9 mouse cellular contexts compared by ENCODE assay signal in the genomic region with DNA sequence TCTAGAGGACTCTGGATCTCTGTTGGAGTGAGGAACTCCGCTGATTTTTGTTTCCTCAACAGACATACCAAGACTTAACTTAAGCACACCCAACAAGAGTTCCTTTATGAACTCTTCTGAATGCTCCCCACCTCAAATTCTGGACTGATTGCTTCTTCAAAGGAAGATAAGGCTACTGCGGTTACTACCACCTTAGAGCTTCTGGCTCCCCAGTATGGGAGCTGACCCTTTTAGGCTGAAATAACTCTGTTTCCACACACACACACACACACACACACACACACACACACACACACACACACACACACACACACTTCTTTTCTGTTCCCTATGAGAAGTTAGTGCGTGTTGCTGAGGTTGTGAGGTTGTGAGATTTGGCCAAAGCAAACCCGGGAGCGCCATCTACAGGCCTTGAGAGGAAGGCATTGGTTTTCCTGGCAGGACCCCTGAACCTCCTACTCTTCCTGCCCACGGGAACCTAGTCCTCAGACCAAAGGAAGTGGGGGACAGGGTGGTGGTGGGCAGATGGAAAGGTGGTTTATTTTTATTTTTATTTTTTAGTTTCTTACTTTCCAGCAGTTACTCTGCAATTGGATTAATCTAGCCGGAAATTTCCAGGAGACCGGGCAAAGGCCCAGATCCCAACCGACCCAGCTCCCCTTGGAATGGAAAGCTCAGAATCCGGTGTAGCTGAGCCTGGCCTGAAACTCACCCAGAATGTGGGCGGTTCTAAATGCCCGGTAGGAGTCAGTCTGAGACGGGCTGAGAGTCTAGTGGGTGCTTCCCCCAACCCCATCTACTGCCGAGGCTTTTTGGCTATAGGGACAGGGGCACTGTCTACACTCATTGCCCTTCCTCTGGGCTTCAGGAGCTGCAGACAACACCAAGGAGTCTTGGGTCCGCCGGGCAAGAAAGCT. TPM values are rescaled to one million over a fixed set of nuclear protein-coding genes. Genes with fewer than 3 reads are reported as not detected.
A peak's percentile ranks its signal among the peaks of the same experiment; 100 is the strongest.
DNase-seq lines count a peak whose midpoint lies in the region; ATAC-seq and TF ChIP-seq lines count a peak whose summit lies in the region.
"Had no signal": no experiment of that assay in that cellular context is flagged by ENCODE, and none has a peak within 500 bp of the region (broad histone marks: within the 10 kb centered on the region; RNA-seq: fewer than 3 reads in every experiment).

No protein-coding gene starts in this region.

- no peaks in the 10 kb centered on the region for H3K9me3 ChIP-seq in liver, embryonic 11.5 days (ENCODE audit: control insufficient read depth, low read length)
- H3K9me3 ChIP-seq in embryonic facial prominence, embryonic 14.5 days (ENCODE audit: control insufficient read depth, low read length), result no peaks in the 10 kb centered on the region
- H3K9me3 ChIP-seq in hindbrain, postnatal 0 days (ENCODE audit: low read length), result no peaks in the 10 kb centered on the region
- H3K9me3 ChIP-seq in stomach, postnatal 0 days (ENCODE audit: control insufficient read depth, low read length), result no peaks in the 10 kb centered on the region
- H3K9me3 ChIP-seq: embryonic facial prominence, embryonic 15.5 days; megakaryocyte, embryonic 14.5 days had no signal

- peak; percentile 47 for DNase-seq in liver, adult 2 months (ENCODE audit: extremely low read depth, low read depth, low spot score)
- no peak for DNase-seq in liver, embryonic 11.5 days (ENCODE audit: low spot score)
- DNase-seq in adrenal gland, postnatal 10 days, result peak; percentile 66
- DNase-seq in embryonic facial prominence, embryonic 14.5 days (ENCODE audit: low spot score), result peak; percentile 67
- DNase-seq in hindbrain, postnatal 0 days (ENCODE audit: low spot score), result peak; percentile 86
- peak; percentile 23 for DNase-seq in lung, adult 18-20 months
- no peak for DNase-seq in stomach, postnatal 0 days (ENCODE audit: low spot score)

- H3K4me2 ChIP-seq in liver, embryonic 11.5 days, result no peak overlapping the region
- H3K4me2 ChIP-seq in embryonic facial prominence, embryonic 14.5 days (ENCODE audit: low read depth, low read length), result no peak overlapping the region
- peak overlapping the region; percentile 54 for H3K4me2 ChIP-seq in hindbrain, postnatal 0 days (ENCODE audit: low read depth, low read length)
- no peak overlapping the region for H3K4me2 ChIP-seq in stomach, postnatal 0 days (replicated peaks; ENCODE audit: low read depth)

- 4% methylated on average over 16 of the region's 16 CpGs for WGBS in liver, adult 2 months
- WGBS in liver, embryonic 11.5 days, result 4% methylated on average over 16 of the region's 16 CpGs
- under 1% methylated on average over 16 of the region's 16 CpGs for WGBS in embryonic facial prominence, embryonic 14.5 days
- WGBS in hindbrain, postnatal 0 days, result 3% methylated on average over 16 of the region's 16 CpGs
- 1% methylated on average over 16 of the region's 16 CpGs for WGBS in stomach, postnatal 0 days

- H3K9ac ChIP-seq in liver, adult 2 months (ENCODE audit: low read depth, low read length), result no peak overlapping the region
- H3K9ac ChIP-seq in liver, embryonic 11.5 days (ENCODE audit: low read depth, low read length), result no peak overlapping the region
- no peak overlapping the region for H3K9ac ChIP-seq in embryonic facial prominence, embryonic 14.5 days (ENCODE audit: low read depth, low read length)
- no peak overlapping the region for H3K9ac ChIP-seq in hindbrain, postnatal 0 days (replicated peaks; ENCODE audit: low read length)
- no peak overlapping the region for H3K9ac ChIP-seq in stomach, postnatal 0 days (ENCODE audit: low read length)
- H3K9ac ChIP-seq: embryonic facial prominence, embryonic 15.5 days had no signal

- H3K27ac ChIP-seq in liver, adult 2 months (replicated peaks; ENCODE audit: insufficient read depth, low read depth, low read length), result no peak overlapping the region
- no peak overlapping the region for H3K27ac ChIP-seq in liver, embryonic 11.5 days (ENCODE audit: low read depth, low read length)
- no peak overlapping the region for H3K27ac ChIP-seq in embryonic facial prominence, embryonic 14.5 days (replicated peaks; ENCODE audit: low read depth, low read length)
- H3K27ac ChIP-seq in hindbrain, postnatal 0 days, result peak overlapping the region; percentile 51; the same call in 1 of the 2 replicates
- H3K27ac ChIP-seq in stomach, postnatal 0 days (replicated peaks), result no peak overlapping the region
- H3K27ac ChIP-seq: embryonic facial prominence, embryonic 15.5 days had no signal

- TF ChIP-seq EP300 in stomach, postnatal 0 days (optimal IDR thresholded peaks at IDR 0.05), result no peak

- no peaks in the 10 kb centered on the region for H3K79me2 ChIP-seq in liver, adult 2 months (ENCODE audit: control insufficient read depth, insufficient read depth, low read length)

- no peak overlapping the region for H3K4me3 ChIP-seq in liver, adult 2 months (ENCODE audit: insufficient read depth, low read depth, low read length)
- no peak overlapping the region for H3K4me3 ChIP-seq in liver, embryonic 11.5 days (ENCODE audit: low read depth, low read length)
- peak overlapping the region; percentile 37; the same call in 1 of the 2 replicates for H3K4me3 ChIP-seq in embryonic facial prominence, embryonic 14.5 days (ENCODE audit: low read depth, low read length)
- 0 out of 2 replicates have a peak overlapping the region, but pooled peaks have one; percentile 39 for H3K4me3 ChIP-seq in hindbrain, postnatal 0 days (ENCODE audit: low read length)
- no peak overlapping the region for H3K4me3 ChIP-seq in stomach, postnatal 0 days (ENCODE audit: low read depth, low read length)

- peaks cover 54% of the 10 kb centered on the region for H3K27me3 ChIP-seq in liver, adult 2 months (ENCODE audit: control insufficient read depth, insufficient read depth, low read length)
- peaks cover 99% of the 10 kb centered on the region for H3K27me3 ChIP-seq in liver, embryonic 11.5 days (replicated peaks; ENCODE audit: control insufficient read depth, insufficient read depth, low read length)
- peaks cover 99% of the 10 kb centered on the region for H3K27me3 ChIP-seq in embryonic facial prominence, embryonic 14.5 days (replicated peaks; ENCODE audit: control insufficient read depth, insufficient read depth, low read length)
- peaks cover 73% of the 10 kb centered on the region for H3K27me3 ChIP-seq in hindbrain, postnatal 0 days (ENCODE audit: insufficient read depth, low read length)
- H3K27me3 ChIP-seq in stomach, postnatal 0 days (ENCODE audit: control insufficient read depth, insufficient read depth, low read length), result peaks cover 51% of the 10 kb centered on the region

- no peaks in the 10 kb centered on the region for H3K4me1 ChIP-seq in liver, adult 2 months (ENCODE audit: control insufficient read depth, insufficient read depth, low read length)
- H3K4me1 ChIP-seq in liver, embryonic 11.5 days (replicated peaks; ENCODE audit: control insufficient read depth, insufficient read depth, low read length), result peaks cover 6% of the 10 kb centered on the region
- peaks cover 6% of the 10 kb centered on the region; the same call in 1 of the 2 replicates for H3K4me1 ChIP-seq in embryonic facial prominence, embryonic 14.5 days (ENCODE audit: control insufficient read depth, insufficient read depth, low read length)
- H3K4me1 ChIP-seq in hindbrain, postnatal 0 days (ENCODE audit: insufficient read depth, low read length), result no peaks in the 10 kb centered on the region
- H3K4me1 ChIP-seq in stomach, postnatal 0 days (replicated peaks; ENCODE audit: control insufficient read depth, insufficient read depth), result no peaks in the 10 kb centered on the region

- H3K36me3 ChIP-seq in liver, adult 2 months (ENCODE audit: control insufficient read depth, insufficient read depth, low read length), result no peaks in the 10 kb centered on the region
- no peaks in the 10 kb centered on the region for H3K36me3 ChIP-seq in liver, embryonic 11.5 days (ENCODE audit: control insufficient read depth, insufficient read depth, low read length)
- no peaks in the 10 kb centered on the region for H3K36me3 ChIP-seq in embryonic facial prominence, embryonic 14.5 days (ENCODE audit: control insufficient read depth, insufficient read depth, low read length)
- no peaks in the 10 kb centered on the region for H3K36me3 ChIP-seq in hindbrain, postnatal 0 days (ENCODE audit: insufficient read depth, low read length)
- no peaks in the 10 kb centered on the region for H3K36me3 ChIP-seq in stomach, postnatal 0 days (ENCODE audit: control insufficient read depth, insufficient read depth, low read length)
- H3K36me3 ChIP-seq: embryonic facial prominence, embryonic 15.5 days had no signal

- ATAC-seq in liver, embryonic 11.5 days (replicated peaks; ENCODE audit: low FRiP score), result no peak
- peak; percentile 55; the same call in 1 of the 2 replicates for ATAC-seq in embryonic facial prominence, embryonic 14.5 days (ENCODE audit: low read depth)
- no peak for ATAC-seq in hindbrain, postnatal 0 days
- no peak for ATAC-seq in stomach, postnatal 0 days (ENCODE audit: low FRiP score, low TSS enrichment)

- TF ChIP-seq POLR2A in liver, adult 2 months (IDR thresholded peaks at IDR 0.05; ENCODE audit: extremely low read depth, insufficient read depth, low read length), result no peak

- TF ChIP-seq CTCF in liver, adult 2 months (IDR thresholded peaks at IDR 0.05; ENCODE audit: low read depth, low read length), result peak; percentile 86
- peak; percentile 90 for TF ChIP-seq CTCF in hindbrain, postnatal 0 days (IDR thresholded peaks at IDR 0.05; ENCODE audit: low read depth)
- TF ChIP-seq CTCF in stomach, postnatal 0 days (IDR thresholded peaks at IDR 0.05; ENCODE audit: low read depth), result peak; percentile 80

RNA-seq across cellular contexts. Expression of a gene that starts 1.1 kb away (rescaled TPM):
- not detected in 2 replicates for total RNA-seq in liver, adult 2 months (2014; rRNA removed)
- polyA plus RNA-seq in liver, adult 2 months (2012; rRNA removed), result not detected in 2 replicates
- polyA plus RNA-seq in liver, embryonic 11.5 days (2014; fragmentation: Nextera tagmentation; extraction: Ambion mirVana), result not detected in 2 replicates
- total RNA-seq in adrenal gland, postnatal 10 days (2021), result not detected
- 0.14 and 0.22 TPM in 2 replicates for polyA plus RNA-seq in embryonic facial prominence, embryonic 14.5 days (2014; fragmentation: Nextera tagmentation; extraction: Ambion mirVana)
- total RNA-seq in hindbrain, postnatal 0 days (2014; rRNA removed), result 8.1 and 9.0 TPM in 2 replicates
- 9.6 and 11.2 TPM in 2 replicates for polyA plus RNA-seq in hindbrain, postnatal 0 days (2015; fragmentation: Nextera tagmentation; extraction: Ambion mirVana)
- polyA plus RNA-seq in stomach, postnatal 0 days (2015; fragmentation: Nextera tagmentation; extraction: Ambion mirVana), result 0.05 TPM in 1 of 2 replicates, not detected in the other

Comparison
In these comparisons a context has a peak if more than half of its experiments do, and no peak if none do; other contexts are left out.
1. DNase-seq: peak in liver, adult 2 months (single experiment), adrenal gland, postnatal 10 days (single experiment), embryonic facial prominence, embryonic 14.5 days (single experiment), hindbrain, postnatal 0 days (single experiment) and lung, adult 18-20 months (2 of 2); none in liver, embryonic 11.5 days (single experiment) and stomach, postnatal 0 days (single experiment).
2. H3K4me3 ChIP-seq: peak in embryonic facial prominence, embryonic 14.5 days (single experiment) and hindbrain, postnatal 0 days (single experiment); none in liver, adult 2 months (single experiment), liver, embryonic 11.5 days (single experiment) and stomach, postnatal 0 days (single experiment).
3. Peak in every context shown above with its lines, with median percentiles within 50 percentile points of each other: CTCF ChIP-seq.